Mouse (Mus musculus) brain, embryonic 14.5 days (tissue): ENCODE results near the gene Gm15155.

ENCODE experiments used
- CTCF ChIP-seq: fragments of 200-500 bp; IDR thresholded peaks from 2 replicates; pipeline ENCODE4 v1.5.1; 2012; ENCODE audit warnings: inconsistent platforms, mild to moderate bottlenecking, moderate library complexity, borderline replicate concordance; ENCODE audit not compliant: insufficient read depth, insufficient read length; ENCODE audit errors: extremely low read depth
- POLR2A ChIP-seq: fragments of 200-500 bp; IDR thresholded peaks from 2 replicates; pipeline ENCODE4 v1.6.1; 2012; ENCODE audit warnings: mild to moderate bottlenecking, inconsistent platforms, borderline replicate concordance; ENCODE audit not compliant: poor library complexity, insufficient read depth, insufficient read length, severe bottlenecking; ENCODE audit errors: extremely low read depth

DNA sequence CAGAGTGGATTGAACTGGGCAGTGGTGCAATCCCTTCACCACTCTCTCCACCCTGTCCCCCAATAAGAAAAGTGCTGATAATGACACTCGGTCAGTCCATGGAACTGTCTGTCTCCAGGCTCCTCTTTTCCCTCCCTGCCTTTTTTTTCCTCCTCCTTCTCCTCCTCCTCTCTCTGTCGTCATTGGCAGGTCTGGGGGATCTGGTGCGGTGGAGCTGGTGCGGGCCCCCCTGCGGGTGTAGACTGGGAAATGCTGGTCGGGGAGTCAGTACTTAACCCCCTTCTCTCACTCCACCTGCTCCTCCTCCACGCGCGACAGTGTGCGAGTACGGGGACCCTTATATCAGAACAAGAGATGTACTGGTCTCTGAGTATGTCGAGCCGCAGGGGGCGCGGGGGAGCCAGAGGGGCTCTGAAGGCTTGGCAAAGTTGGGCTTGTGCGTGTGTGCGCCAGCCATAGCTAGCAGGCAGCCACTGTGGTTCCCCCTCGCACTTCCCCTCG is at the start of gene Gm15155:
- no peak for TF ChIP-seq CTCF
- TF ChIP-seq POLR2A = no peak
